In genomic region chr11:70016669-70017068, GRCm38 (mm10) we compare ENCODE assay signal across 8 mouse cellular contexts. TPM values are rescaled to one million over a fixed set of nuclear protein-coding genes. Genes with fewer than 3 reads are reported as not detected.
A peak's percentile ranks its signal among the peaks of the same experiment; 100 is the strongest.
DNase-seq lines count a peak whose midpoint lies in the region; ATAC-seq and TF ChIP-seq lines count a peak whose summit lies in the region.

TSS of gene Dlg4 (plus strand) at chr11:70016942.

- 70% methylated on average over 3 of the region's 3 CpGs for WGBS in forebrain, embryonic 11.5 days
- 80% methylated on average over 3 of the region's 3 CpGs for WGBS in neural tube, embryonic 12.5 days

- no peak within 1 kb of the TSS for H3K9ac ChIP-seq in ES-Bruce4 (ENCODE audit: low read depth, poor library complexity, severe bottlenecking)
- peak within 1 kb of the TSS; percentile 78 for H3K9ac ChIP-seq in forebrain, embryonic 11.5 days (ENCODE audit: low read length)
- H3K9ac ChIP-seq in neural tube, embryonic 12.5 days, result peak within 1 kb of the TSS; percentile 88

- ATAC-seq in forebrain, embryonic 11.5 days (replicated peaks; ENCODE audit: low FRiP score), result no peak
- no peak for ATAC-seq in neural tube, embryonic 12.5 days (ENCODE audit: low FRiP score, low read depth)

- peaks cover 8% of the 10 kb centered on the region for H3K36me3 ChIP-seq in ES-Bruce4 (ENCODE audit: control insufficient read depth, insufficient read depth, low read length, poor library complexity, severe bottlenecking)
- no peaks in the 10 kb centered on the region; the same call in 1 of the 2 replicates for H3K36me3 ChIP-seq in forebrain, embryonic 11.5 days (ENCODE audit: control insufficient read depth, insufficient read depth, low read length)
- peaks cover 22% of the 10 kb centered on the region for H3K36me3 ChIP-seq in neural tube, embryonic 12.5 days

- DNase-seq in heart, adult 11 months, result peak; percentile 79
- no peak for DNase-seq in heart, adult 9 months (ENCODE audit: low spot score in 2 of 2)
- DNase-seq in forebrain, embryonic 11.5 days (ENCODE audit: low spot score), result no peak
- DNase-seq in layer of hippocampus, postnatal 10 days (ENCODE audit: low spot score in 2 of 2), result no peak
- no peak for DNase-seq in spleen, postnatal 14 days (ENCODE audit: low spot score in 2 of 2)
- DNase-seq in gastrocnemius, postnatal 36 days, result no peak

- TF ChIP-seq EP300 in ES-Bruce4 (IDR thresholded peaks at IDR 0.05; ENCODE audit: insufficient read depth, low read depth, low read length), result no peak

- no peak for TF ChIP-seq POLR2A in ES-Bruce4 (IDR thresholded peaks at IDR 0.05; ENCODE audit: insufficient read depth, low read length)

- H3K27me3 ChIP-seq in ES-Bruce4 (ENCODE audit: control insufficient read depth, insufficient read depth, low read length, poor library complexity, severe bottlenecking), result no peaks in the 10 kb centered on the region
- H3K27me3 ChIP-seq in forebrain, embryonic 11.5 days (ENCODE audit: control insufficient read depth, insufficient read depth, low read length), result no peaks in the 10 kb centered on the region
- no peaks in the 10 kb centered on the region for H3K27me3 ChIP-seq in neural tube, embryonic 12.5 days (replicated peaks)

- no peaks in the 10 kb centered on the region for H3K4me1 ChIP-seq in ES-Bruce4 (ENCODE audit: control insufficient read depth, insufficient read depth, low read length)
- peaks cover 35% of the 10 kb centered on the region for H3K4me1 ChIP-seq in forebrain, embryonic 11.5 days (replicated peaks; ENCODE audit: control insufficient read depth, insufficient read depth, low read length)
- H3K4me1 ChIP-seq in neural tube, embryonic 12.5 days, result peaks cover 51% of the 10 kb centered on the region

- no peak within 1 kb of the TSS for H3K27ac ChIP-seq in ES-Bruce4 (ENCODE audit: insufficient read depth, low read length)
- H3K27ac ChIP-seq in forebrain, embryonic 11.5 days (ENCODE audit: low read depth, low read length), result peak within 1 kb of the TSS; percentile 53; the same call in 1 of the 2 replicates
- H3K27ac ChIP-seq in neural tube, embryonic 12.5 days, result no peak within 1 kb of the TSS

- peak within 1 kb of the TSS; percentile 65 for H3K4me2 ChIP-seq in forebrain, embryonic 11.5 days (ENCODE audit: low read depth, low read length, severe bottlenecking)
- H3K4me2 ChIP-seq in neural tube, embryonic 12.5 days (replicated peaks), result peak within 1 kb of the TSS; percentile 95

- intact Hi-C loops in gastrocnemius, postnatal 36 days (cut with DNase I), result no loop called here

- H3K9me3 ChIP-seq in ES-Bruce4 (replicated peaks; ENCODE audit: control insufficient read depth, insufficient read depth, low read length, poor library complexity, severe bottlenecking), result no peaks in the 10 kb centered on the region
- H3K9me3 ChIP-seq in forebrain, embryonic 11.5 days (ENCODE audit: control insufficient read depth, low read length), result no peaks in the 10 kb centered on the region
- no peaks in the 10 kb centered on the region for H3K9me3 ChIP-seq in neural tube, embryonic 12.5 days

- H3K4me3 ChIP-seq in ES-Bruce4 (ENCODE audit: low read depth, low read length), result no peak within 1 kb of the TSS
- peak within 1 kb of the TSS; percentile 62 for H3K4me3 ChIP-seq in forebrain, embryonic 11.5 days (ENCODE audit: low read depth, low read length)
- H3K4me3 ChIP-seq in neural tube, embryonic 12.5 days, result peak within 1 kb of the TSS; percentile 65

- no peak for TF ChIP-seq CTCF in ES-Bruce4 (IDR thresholded peaks at IDR 0.05; ENCODE audit: low read depth, low read length)

RNA-seq across cellular contexts. Expression of gene Dlg4, which starts in this region (rescaled TPM):
- 17.1 and 25.7 TPM in 2 replicates for polyA plus RNA-seq in ES-Bruce4 (2011; ENCODE audit: insufficient read depth, insufficient read length, low read depth, missing spikeins)
- 18.2 and 21.5 TPM in 2 replicates for polyA plus RNA-seq in forebrain, embryonic 11.5 days (2014; fragmentation: Nextera tagmentation; extraction: Ambion mirVana)
- total RNA-seq in layer of hippocampus, postnatal 10 days (2021), result 100 to 1,000 TPM; 705 to 717 TPM
- 23.6 and 25.5 TPM in 2 replicates for polyA plus RNA-seq in neural tube, embryonic 12.5 days (2016; fragmentation: Nextera tagmentation; extraction: Ambion mirVana)
- total RNA-seq in gastrocnemius, postnatal 36 days (2021), result 1 to 10 TPM; 4.9 to 6.5 TPM

Comparison
In these comparisons a context has a peak if more than half of its experiments do, and no peak if none do; other contexts are left out.
1. RNA of gene Dlg4 (total RNA-seq): 705 to 717 TPM in layer of hippocampus, postnatal 10 days; 4.9 to 6.5 TPM in gastrocnemius, postnatal 36 days; every median in the first group is over 10 times any median in the second.